In the genomic region with DNA sequence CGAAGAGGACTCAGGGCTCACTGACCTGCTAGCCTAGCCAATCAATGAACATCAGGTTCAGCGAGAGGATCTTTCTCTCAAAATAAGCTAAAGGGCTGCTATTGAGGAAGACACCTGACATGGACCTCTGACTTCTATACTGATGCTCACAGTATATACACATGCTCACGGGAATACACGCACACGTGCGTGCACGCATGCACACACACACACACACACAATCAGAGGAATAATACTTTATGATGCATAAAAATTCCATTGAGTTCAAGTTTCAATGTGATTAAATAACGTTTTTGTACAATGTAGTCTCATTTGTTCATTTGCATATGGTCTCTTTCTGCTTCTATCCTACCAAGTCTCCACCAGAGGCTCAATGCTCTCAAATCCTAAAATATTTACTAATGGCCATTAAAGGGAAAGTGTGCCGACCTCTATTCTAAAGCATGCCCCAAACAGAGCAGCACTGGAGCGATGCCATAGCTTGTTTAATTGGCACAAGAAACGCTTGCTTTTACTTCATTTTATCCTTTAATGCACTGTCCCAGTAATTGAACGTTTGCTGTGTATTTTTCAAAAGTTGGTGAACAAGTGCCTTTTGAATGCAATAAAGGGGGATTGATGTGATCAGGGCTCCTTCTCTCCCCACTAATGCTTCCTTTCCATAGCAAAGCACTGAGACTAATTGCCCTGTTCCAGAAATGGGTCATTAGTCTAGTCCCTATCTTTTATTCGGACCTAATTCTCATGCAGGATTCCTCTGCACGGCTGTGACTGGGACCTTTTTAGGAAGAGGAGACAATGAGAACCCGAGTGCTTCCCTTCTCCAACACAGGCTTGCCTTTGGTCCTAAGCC, we compare ENCODE assay signal across 15 mouse cellular contexts.
A peak's percentile ranks its signal among the peaks of the same experiment; 100 is the strongest.
DNase-seq lines count a peak whose midpoint lies in the region; ATAC-seq lines count a peak whose summit lies in the region.
"Had no signal": no experiment of that assay in that cellular context is flagged by ENCODE, and none has a peak within 500 bp of the region (broad histone marks: within the 10 kb centered on the region; RNA-seq: fewer than 3 reads in every experiment).

No protein-coding gene starts in this region.

- WGBS in forebrain, embryonic 11.5 days, result 49% methylated on average over 15 of the region's 15 CpGs
- 60% methylated on average over 15 of the region's 15 CpGs for WGBS in hindbrain, embryonic 14.5 days
- WGBS in neural tube, embryonic 13.5 days, result 49% methylated on average over 15 of the region's 15 CpGs

- no peaks in the 10 kb centered on the region for H3K4me1 ChIP-seq in forebrain, embryonic 11.5 days (replicated peaks; ENCODE audit: control insufficient read depth, insufficient read depth, low read length)
- no peaks in the 10 kb centered on the region; the same call in 1 of the 2 replicates for H3K4me1 ChIP-seq in hindbrain, embryonic 14.5 days (replicated peaks; ENCODE audit: control insufficient read depth, insufficient read depth, low read length)
- H3K4me1 ChIP-seq in neural tube, embryonic 13.5 days (replicated peaks), result peaks cover 12% of the 10 kb centered on the region
- H3K4me1 ChIP-seq: megakaryocyte, embryonic 14.5 days; stomach, embryonic 15.5 days had no signal

- ATAC-seq in forebrain, embryonic 11.5 days (replicated peaks; ENCODE audit: low FRiP score), result peak; percentile 93
- ATAC-seq in hindbrain, embryonic 14.5 days (ENCODE audit: low FRiP score), result peak; percentile 82; the same call in 1 of the 2 replicates
- peak; percentile 73 for ATAC-seq in neural tube, embryonic 13.5 days (ENCODE audit: low read depth)

- H3K4me2 ChIP-seq in forebrain, embryonic 11.5 days (ENCODE audit: low read depth, low read length, severe bottlenecking), result no peak overlapping the region
- H3K4me2 ChIP-seq in hindbrain, embryonic 14.5 days (replicated peaks), result no peak overlapping the region
- no peak overlapping the region for H3K4me2 ChIP-seq in neural tube, embryonic 13.5 days
- H3K4me2 ChIP-seq: stomach, embryonic 15.5 days had no signal

- H3K4me3 ChIP-seq in forebrain, embryonic 11.5 days (ENCODE audit: low read depth, low read length), result no peak overlapping the region
- no peak overlapping the region for H3K4me3 ChIP-seq in hindbrain, embryonic 14.5 days (replicated peaks; ENCODE audit: low read length)
- H3K4me3 ChIP-seq in neural tube, embryonic 13.5 days, result no peak overlapping the region
- H3K4me3 ChIP-seq: megakaryocyte, embryonic 14.5 days; stomach, embryonic 15.5 days had no signal

- H3K27me3 ChIP-seq in forebrain, embryonic 11.5 days (ENCODE audit: control insufficient read depth, insufficient read depth, low read length), result peaks cover 11% of the 10 kb centered on the region; the same call in 1 of the 2 replicates
- H3K27me3 ChIP-seq in hindbrain, embryonic 14.5 days (ENCODE audit: control insufficient read depth, insufficient read depth, low read length), result no peaks in the 10 kb centered on the region
- peaks cover 10% of the 10 kb centered on the region; the same call in 1 of the 2 replicates for H3K27me3 ChIP-seq in neural tube, embryonic 13.5 days
- H3K27me3 ChIP-seq: CH12.LX; megakaryocyte, embryonic 14.5 days; stomach, embryonic 15.5 days had no signal

- no peak overlapping the region for H3K9ac ChIP-seq in forebrain, embryonic 11.5 days (ENCODE audit: low read length)
- no peak overlapping the region for H3K9ac ChIP-seq in hindbrain, embryonic 14.5 days
- no peak overlapping the region for H3K9ac ChIP-seq in neural tube, embryonic 13.5 days
- H3K9ac ChIP-seq: stomach, embryonic 15.5 days had no signal

- no peak overlapping the region for H3K27ac ChIP-seq in forebrain, embryonic 11.5 days (ENCODE audit: low read depth, low read length)
- no peak overlapping the region for H3K27ac ChIP-seq in hindbrain, embryonic 14.5 days
- no peak overlapping the region; the same call in 1 of the 2 replicates for H3K27ac ChIP-seq in neural tube, embryonic 13.5 days (replicated peaks)
- H3K27ac ChIP-seq: stomach, embryonic 15.5 days had no signal

- DNase-seq in layer of hippocampus, adult 11-12 months (ENCODE audit: low spot score), result peak; percentile 12
- DNase-seq in layer of hippocampus, postnatal 25 days (ENCODE audit: extremely low spot score in 1 of 2, low spot score in 1 of 2), result no peak
- peak; percentile 53 for DNase-seq in forebrain, embryonic 11.5 days (ENCODE audit: low spot score)
- no peak for DNase-seq in hindbrain, embryonic 14.5 days (ENCODE audit: low spot score)
- no peak for DNase-seq in gastrocnemius, postnatal 4 days (ENCODE audit: low spot score in 2 of 2)
- DNase-seq in spleen, adult 12 weeks (ENCODE audit: low spot score), result no peak
- no peak for DNase-seq in ovary, postnatal 36 days (ENCODE audit: low spot score)
- DNase-seq: cerebellum, postnatal 36 days; kidney, adult 9 months; left cerebral cortex, postnatal 4 days; lung, adult 18-20 months had no signal

- no peaks in the 10 kb centered on the region for H3K36me3 ChIP-seq in forebrain, embryonic 11.5 days (ENCODE audit: control insufficient read depth, insufficient read depth, low read length)
- no peaks in the 10 kb centered on the region for H3K36me3 ChIP-seq in hindbrain, embryonic 14.5 days (replicated peaks; ENCODE audit: control insufficient read depth, insufficient read depth)
- no peaks in the 10 kb centered on the region for H3K36me3 ChIP-seq in neural tube, embryonic 13.5 days
- H3K36me3 ChIP-seq: stomach, embryonic 15.5 days had no signal

- no peaks in the 10 kb centered on the region for H3K9me3 ChIP-seq in forebrain, embryonic 11.5 days (ENCODE audit: control insufficient read depth, low read length)
- H3K9me3 ChIP-seq in hindbrain, embryonic 14.5 days (ENCODE audit: control insufficient read depth, low read length), result no peaks in the 10 kb centered on the region
- no peaks in the 10 kb centered on the region for H3K9me3 ChIP-seq in neural tube, embryonic 13.5 days
- H3K9me3 ChIP-seq: megakaryocyte, embryonic 14.5 days; stomach, embryonic 15.5 days had no signal

Comparison
In these comparisons a context has a peak if more than half of its experiments do, and no peak if none do; other contexts are left out.
1. DNase-seq: peak in layer of hippocampus, adult 11-12 months (single experiment) and forebrain, embryonic 11.5 days (single experiment); none in layer of hippocampus, postnatal 25 days (0 of 2), hindbrain, embryonic 14.5 days (single experiment), gastrocnemius, postnatal 4 days (0 of 2), spleen, adult 12 weeks (single experiment) and ovary, postnatal 36 days (single experiment).
2. Peak in every context shown above with its lines, with median percentiles within 50 percentile points of each other: ATAC-seq.